Mouse (Mus musculus): ENCODE measurements around the gene Cdkn2aipnl. TPM values are rescaled to one million over a fixed set of nuclear protein-coding genes. Genes with fewer than 3 reads are reported as not detected.

Cdkn2aipnl gene
- polyA plus RNA-seq (2017; shearing (Covaris generic)) = 98.9 TPM

DNA sequence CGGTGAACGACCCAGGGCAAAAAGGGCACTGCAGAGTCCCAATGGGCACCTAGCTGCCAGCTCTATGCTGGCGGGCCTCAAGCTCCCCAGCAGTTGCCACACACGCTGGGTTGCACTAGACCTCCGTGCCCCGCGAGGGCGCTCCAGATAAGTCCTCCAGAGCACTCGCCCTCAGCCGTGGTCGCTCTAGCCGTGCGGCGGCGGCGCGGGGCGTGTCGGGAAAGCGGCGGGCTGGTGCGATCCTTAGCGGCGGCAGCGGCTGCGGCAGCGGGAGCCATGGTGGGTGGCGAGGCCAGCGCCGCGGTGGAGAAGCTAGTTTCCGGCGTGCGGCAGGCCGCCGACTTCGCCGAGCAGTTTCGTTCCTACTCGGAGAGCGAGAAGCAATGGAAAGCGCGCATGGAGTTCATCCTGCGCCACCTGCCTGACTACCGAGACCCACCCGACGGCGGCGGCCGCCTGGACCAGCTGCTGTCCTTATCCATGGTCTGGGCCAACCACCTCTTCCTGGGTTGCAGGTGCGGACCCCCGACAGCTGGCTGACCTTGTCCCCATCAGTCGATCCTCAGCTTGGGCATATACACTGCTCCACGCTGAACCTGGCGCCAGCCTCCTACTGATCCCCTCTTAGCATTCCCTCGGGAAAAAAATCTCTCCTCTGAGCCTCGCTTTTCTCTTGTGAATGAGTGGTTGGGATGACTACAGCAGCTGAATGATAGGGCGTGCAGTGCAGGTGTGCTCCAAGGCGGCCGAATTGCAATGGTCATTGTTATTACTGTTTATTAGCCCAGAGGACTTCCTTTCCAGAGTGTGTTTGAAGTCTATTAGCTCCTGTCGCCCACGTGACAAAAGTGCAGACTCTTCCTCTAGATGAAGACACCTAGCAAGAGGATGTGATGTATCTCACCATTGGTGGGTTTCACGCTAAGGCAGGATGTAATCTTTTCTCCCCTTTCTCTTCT, at the start of gene Cdkn2aipnl:
Gene Cdkn2aipnl (plus strand): TSS at position 219 of the 959 bp plus-strand sequence.

DNA sequence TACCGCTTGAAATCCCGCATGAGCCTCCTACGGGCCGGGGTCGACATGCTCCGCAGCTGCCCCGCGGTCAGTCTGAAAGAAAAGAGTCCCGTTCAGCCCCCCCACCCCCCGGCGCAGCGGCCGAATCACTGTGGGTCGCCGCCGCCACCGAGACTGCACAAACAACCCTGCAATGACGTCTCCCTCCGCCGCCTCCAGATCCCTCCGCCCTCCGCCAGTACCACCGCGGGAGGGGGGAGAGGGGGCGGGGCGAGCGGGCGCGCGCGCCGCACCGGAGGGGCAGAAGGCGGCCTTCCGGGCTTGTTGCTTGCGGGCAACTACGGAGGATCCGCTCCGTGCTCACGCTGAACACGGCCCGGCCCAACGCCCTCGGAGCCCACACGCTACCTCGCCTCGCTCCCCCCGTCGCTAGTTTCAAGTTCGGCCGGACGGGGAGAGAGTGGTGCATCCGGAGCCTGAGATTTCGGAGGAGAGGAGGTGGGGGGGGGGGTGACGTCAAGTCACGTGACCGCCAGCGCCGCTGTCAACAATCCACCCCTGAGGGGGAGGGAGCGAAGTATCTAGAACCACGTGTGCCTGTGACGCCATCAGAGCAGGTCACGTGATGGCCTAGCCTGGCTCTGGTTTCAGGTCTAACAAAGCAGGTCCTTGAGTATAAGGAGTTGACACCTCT, 33.0 kb downstream of the Cdkn2aipnl start, which contains the start of gene Ube2b:
Gene Ube2b (minus strand): TSS at position 473 of the 673 bp plus-strand sequence.

DNA sequence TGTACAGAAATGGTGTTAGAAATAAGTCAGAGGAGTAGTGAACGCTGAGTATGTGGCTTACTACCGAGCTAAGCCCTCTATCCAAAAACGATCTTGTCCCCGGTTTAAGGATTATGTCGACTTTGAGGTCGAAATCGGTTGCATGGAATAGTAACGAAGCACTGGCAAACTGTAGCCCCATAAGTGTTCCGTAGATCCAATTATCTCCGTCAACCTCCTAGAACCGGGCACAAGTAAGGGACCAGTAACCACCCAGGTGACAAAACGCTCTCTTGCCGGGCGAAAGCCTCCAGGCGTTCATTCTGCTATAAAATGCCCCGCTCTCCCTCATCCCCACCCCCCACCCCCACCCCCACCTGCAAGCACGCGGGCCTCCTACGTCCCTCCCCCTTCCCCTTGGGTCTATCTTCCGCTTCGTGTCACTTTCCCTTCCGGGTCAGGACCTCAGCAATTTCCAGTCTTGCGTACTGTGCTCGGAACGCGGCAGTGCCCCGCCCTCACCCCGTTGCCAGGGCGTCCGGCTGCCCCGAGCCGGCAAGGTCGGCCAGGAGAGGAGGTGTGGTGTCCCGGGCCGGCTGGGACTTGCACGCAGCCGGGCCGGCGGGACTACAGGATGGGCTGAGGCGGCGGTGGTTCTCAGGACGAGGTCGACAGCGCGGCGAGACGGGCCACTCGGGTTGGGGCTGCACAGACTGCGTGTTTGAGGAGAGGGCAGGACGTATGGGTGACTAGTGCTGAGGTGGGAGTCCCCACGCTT, 36.5 kb downstream of the Cdkn2aipnl start, which contains the start of gene Cdkl3:
Gene Cdkl3 (plus strand): TSS at position 450 of the 757 bp plus-strand sequence.

Other genes starting within 250 kb of the Cdkn2aipnl start
- 31.9 TPM for gene Sec24a, start 204.0 kb upstream of the Cdkn2aipnl start, polyA plus RNA-seq (2017; shearing (Covaris generic))
- 74.3 TPM for gene Sar1b, start 204.0 kb upstream of the Cdkn2aipnl start, polyA plus RNA-seq (2017; shearing (Covaris generic))
- 6.6 TPM for gene Jade2, start 110.0 kb upstream of the Cdkn2aipnl start, polyA plus RNA-seq (2017; shearing (Covaris generic))
- gene Ube2b, start 33.1 kb downstream of the Cdkn2aipnl start, polyA plus RNA-seq (2017; shearing (Covaris generic)) = 397 TPM
- gene Cdkl3, start 36.6 kb downstream of the Cdkn2aipnl start, polyA plus RNA-seq (2017; shearing (Covaris generic)) = 6.6 TPM
- 134 TPM for gene Ppp2ca, start 131.0 kb downstream of the Cdkn2aipnl start, polyA plus RNA-seq (2017; shearing (Covaris generic))
- gene Olfr1373, start 177.9 kb downstream of the Cdkn2aipnl start, polyA plus RNA-seq (2017; shearing (Covaris generic)) = not detected
- not detected for gene Olfr1371, start 246.3 kb downstream of the Cdkn2aipnl start, polyA plus RNA-seq (2017; shearing (Covaris generic))